Comparison of ENCODE assay signal across 20 mouse cellular contexts in the genomic region with DNA sequence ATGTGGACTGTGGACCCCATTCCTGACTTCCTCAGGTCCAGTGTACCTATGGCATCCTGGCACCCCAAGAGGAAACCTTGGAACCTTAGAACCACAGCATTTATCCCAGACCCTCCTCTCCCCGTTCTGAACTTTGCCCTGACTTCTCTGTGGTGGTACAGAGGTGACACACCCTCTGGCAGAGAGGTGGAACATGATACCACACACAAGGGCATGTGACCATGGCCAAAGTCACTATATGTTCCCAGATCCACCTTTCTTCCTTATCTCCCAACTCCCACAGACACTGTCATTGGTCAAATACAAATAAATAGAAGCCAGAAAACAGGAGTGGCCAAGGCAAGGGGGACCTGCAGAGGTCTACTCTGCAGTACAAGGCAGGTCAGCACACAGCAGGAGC. TPM values are rescaled to one million over a fixed set of nuclear protein-coding genes. Genes with fewer than 3 reads are reported as not detected.
"Had no signal": no experiment of that assay in that cellular context is flagged by ENCODE, and none has a peak within 500 bp of the region (broad histone marks: within the 10 kb centered on the region; RNA-seq: fewer than 3 reads in every experiment).

No protein-coding gene starts in this region.

- H3K27ac ChIP-seq: midbrain, embryonic 12.5 days; neural tube, embryonic 13.5 days; neural tube, embryonic 15.5 days; stomach, embryonic 15.5 days had no signal

- H3K4me2 ChIP-seq: lung, embryonic 14.5 days; midbrain, embryonic 12.5 days; neural tube, embryonic 13.5 days; neural tube, embryonic 15.5 days; stomach, embryonic 15.5 days had no signal

- H3K4me1 ChIP-seq: neural tube, embryonic 13.5 days; neural tube, embryonic 15.5 days; stomach, embryonic 15.5 days had no signal

- H3K9me3 ChIP-seq: midbrain, embryonic 10.5 days; midbrain, embryonic 12.5 days; neural tube, embryonic 13.5 days; neural tube, embryonic 15.5 days; stomach, embryonic 15.5 days had no signal

- H3K27me3 ChIP-seq: neural tube, embryonic 13.5 days; stomach, embryonic 15.5 days had no signal

- DNase-seq: lung, adult 18-20 months; lung, embryonic 14.5 days; lung, postnatal 10 days; midbrain, embryonic 14.5 days; retina, postnatal 1 day; right cerebral cortex, adult 18-20 months; right cerebral cortex, postnatal 25 days; right cerebral cortex, postnatal 4 days; spleen, adult 18-20 months; thymus, adult 18-20 months; thymus, postnatal 14 days; thymus, postnatal 36 days had no signal

- H3K36me3 ChIP-seq: midbrain, embryonic 10.5 days; midbrain, embryonic 12.5 days; neural tube, embryonic 13.5 days; neural tube, embryonic 15.5 days; stomach, embryonic 15.5 days had no signal

- H3K9ac ChIP-seq: lung, embryonic 14.5 days; midbrain, embryonic 12.5 days; neural tube, embryonic 13.5 days; neural tube, embryonic 15.5 days; stomach, embryonic 15.5 days had no signal

- ATAC-seq: midbrain, embryonic 16.5 days had no signal

- H3K4me3 ChIP-seq: midbrain, embryonic 10.5 days; midbrain, embryonic 12.5 days; myocyte; neural tube, embryonic 13.5 days; neural tube, embryonic 15.5 days; stomach, embryonic 15.5 days had no signal

RNA-seq across cellular contexts. Expression of a gene that starts 10.9 kb away (rescaled TPM):
- total RNA-seq: megakaryocyte-erythroid progenitor cell, adult 5-6 weeks had no signal
